Mouse (Mus musculus) gastrocnemius, postnatal 14 days (tissue): Measurements from ENCODE around the gene Rasgef1b. TPM values are rescaled to one million over a fixed set of nuclear protein-coding genes. Genes with fewer than 3 reads are reported as not detected.

Source experiments
- DNase-seq: peaks from one replicate; pipeline ENCODE4 v3.0.0; 2021; ENCODE audit warnings: mixed read lengths
- intact Hi-C: fragments of 180-260 bp; cut with DNase I; formaldehyde crosslinking; loops from one replicate; pipeline ENCODE4 v1.15.1; 2025; ENCODE audit warnings: low total_unique reads
- total RNA-seq, 2 experiments: library from RNA; stranded (reverse); gene quantifications; 2 replicates each; pipeline ENCODE4 v1.2.3; 2021

The Rasgef1b gene
- total RNA-seq, 2 experiments from 2014 or later = 1.2 to 1.7 TPM

GRCm38 (mm10) chr5:99422856-99423255, 306.0 kb downstream of the Rasgef1b start:
- intact Hi-C loops = no loop called here
- no peak for DNase-seq

- intact Hi-C loops = no loop called here
- no peak for DNase-seq
Observed at GRCm38 (mm10) chr5:99422092-99422491, 306.8 kb downstream of the Rasgef1b start.

- DNase-seq = no peak
- intact Hi-C loops = no loop called here
Observed at GRCm38 (mm10) chr5:99419872-99420271, 309.0 kb downstream of the Rasgef1b start.

- intact Hi-C loops = no loop called here
Observed at GRCm38 (mm10) chr5:99416902-99417301, 312.0 kb downstream of the Rasgef1b start.

GRCm38 (mm10) chr5:99415676-99416075, 313.2 kb downstream of the Rasgef1b start:
- intact Hi-C loops = no loop called here
- DNase-seq = no peak

More at GRCm38 (mm10) chr5:99416902-99417301, 312.0 kb downstream of the Rasgef1b start:
- DNase-seq = no peak

- intact Hi-C loops = no loop called here
- DNase-seq = no peak
Observed at GRCm38 (mm10) chr5:99415049-99415448, 313.8 kb downstream of the Rasgef1b start.

GRCm38 (mm10) chr5:99414293-99414692, 314.6 kb downstream of the Rasgef1b start:
- intact Hi-C loops = no loop called here
- DNase-seq = no peak

GRCm38 (mm10) chr5:99413851-99414250, 315.0 kb downstream of the Rasgef1b start:
- intact Hi-C loops = no loop called here
- DNase-seq = no peak

GRCm38 (mm10) chr5:99413391-99413790, 315.5 kb downstream of the Rasgef1b start:
- intact Hi-C loops = no loop called here
- no peak for DNase-seq

GRCm38 (mm10) chr5:99404403-99405170, 324.3 kb downstream of the Rasgef1b start:
- intact Hi-C loops = no loop called here

GRCm38 (mm10) chr5:99403325-99403724, 325.5 kb downstream of the Rasgef1b start:
- intact Hi-C loops = no loop called here
- no peak for DNase-seq

More at GRCm38 (mm10) chr5:99404403-99405170, 324.3 kb downstream of the Rasgef1b start:
- no peak for DNase-seq

- no peak for DNase-seq
- intact Hi-C loops = no loop called here
Observed at GRCm38 (mm10) chr5:99402784-99403183, 326.1 kb downstream of the Rasgef1b start.

GRCm38 (mm10) chr5:99402297-99402696, 326.6 kb downstream of the Rasgef1b start:
- DNase-seq = no peak
- intact Hi-C loops = no loop called here

GRCm38 (mm10) chr5:99399855-99400626, 328.8 kb downstream of the Rasgef1b start:
- DNase-seq = no peak
- intact Hi-C loops = no loop called here

GRCm38 (mm10) chr5:99398472-99399070, 330.3 kb downstream of the Rasgef1b start:
- intact Hi-C loops = no loop called here
- no peak for DNase-seq

- no peak for DNase-seq
- intact Hi-C loops = no loop called here
Observed at GRCm38 (mm10) chr5:99394578-99394977, 334.3 kb downstream of the Rasgef1b start.

- no peak for DNase-seq
- intact Hi-C loops = no loop called here
Observed at GRCm38 (mm10) chr5:99391525-99391924, 337.3 kb downstream of the Rasgef1b start.

- DNase-seq = no peak
- intact Hi-C loops = no loop called here
Observed at GRCm38 (mm10) chr5:99390776-99391175, 338.1 kb downstream of the Rasgef1b start.

GRCm38 (mm10) chr5:99390314-99390713, 338.6 kb downstream of the Rasgef1b start:
- no peak for DNase-seq
- intact Hi-C loops = no loop called here

GRCm38 (mm10) chr5:99388585-99389250, 340.1 kb downstream of the Rasgef1b start:
- intact Hi-C loops = no loop called here

More at GRCm38 (mm10) chr5:99388585-99389250, 340.1 kb downstream of the Rasgef1b start:
- no peak for DNase-seq
